Mouse (Mus musculus): ENCODE measurements around the gene Cggbp1. TPM values are rescaled to one million over a fixed set of nuclear protein-coding genes. Genes with fewer than 3 reads are reported as not detected.
"Not testable (repeated sequence)": the region's sequence is repeated elsewhere in the genome, so short reads cannot be mapped to it uniquely, and the experiment has no call there.

Cggbp1 gene
- polyA plus RNA-seq, 1 experiment from 2014 or later, result 86.9 TPM

DNA sequence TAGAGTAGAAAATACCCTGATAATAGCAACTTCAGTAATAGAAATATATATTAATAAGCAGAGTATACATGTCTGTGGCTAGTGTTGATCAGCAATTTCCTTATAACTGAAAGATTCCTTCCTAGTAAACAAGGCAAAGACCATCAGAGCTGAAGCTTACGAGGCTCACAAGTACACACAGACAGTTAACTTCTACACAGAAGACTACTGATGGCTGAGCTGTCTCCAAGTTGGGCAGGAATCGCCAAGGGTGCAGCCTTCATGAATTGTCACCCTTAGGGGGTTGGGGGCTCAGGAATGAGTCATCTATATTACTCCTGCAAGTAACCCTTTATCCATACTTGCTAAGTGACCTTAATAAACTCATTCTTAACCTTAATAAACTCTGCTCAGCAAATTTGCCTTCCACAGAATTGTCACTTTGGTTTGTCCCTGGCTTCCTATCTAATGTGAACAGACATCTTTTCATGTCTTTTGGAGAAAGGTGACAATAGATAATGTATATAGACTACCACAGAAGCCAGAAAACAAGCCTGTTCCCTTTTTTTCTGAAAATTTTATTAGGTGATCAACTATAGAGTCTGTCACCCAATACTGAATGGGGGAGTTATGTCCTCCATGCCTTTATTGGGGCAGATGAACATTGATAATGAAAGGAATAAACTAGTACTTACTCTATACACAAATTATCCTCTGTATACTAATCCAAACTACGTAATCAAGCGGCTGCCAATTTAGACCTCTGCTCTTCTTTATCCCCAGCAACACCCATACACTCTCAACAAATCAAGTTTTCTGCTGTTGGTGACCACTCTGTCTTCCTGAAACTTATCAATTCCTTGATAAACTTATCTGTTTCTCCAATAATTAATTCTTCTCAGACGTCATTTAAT lies 10.1 kb upstream of the Cggbp1 start:
- Histone ChIP-seq H3K27me3 (ENCODE audit: control insufficient read depth, insufficient read depth, low read length) (no peaks in the 10 kb centered on the region), H3K9me3 (ENCODE audit: control insufficient read depth, low read length) (no peaks in the 10 kb centered on the region), H3K4me3 (replicated peaks; ENCODE audit: low read length) (no peak overlapping the region), H3K27ac (no peak overlapping the region), H3K4me1 (replicated peaks; ENCODE audit: control insufficient read depth, insufficient read depth, low read length) (no peaks in the 10 kb centered on the region), H3K9ac (no peak overlapping the region), H3K36me3 (replicated peaks; ENCODE audit: control insufficient read depth, insufficient read depth) (no peaks in the 10 kb centered on the region), H3K4me2 (replicated peaks) (no peak overlapping the region)
- DNase-seq (ENCODE audit: low spot score) (no peak), ATAC-seq (ENCODE audit: low FRiP score) (no peak)
- WGBS, result 88% methylated on average over 5 of the region's 5 CpGs

DNA sequence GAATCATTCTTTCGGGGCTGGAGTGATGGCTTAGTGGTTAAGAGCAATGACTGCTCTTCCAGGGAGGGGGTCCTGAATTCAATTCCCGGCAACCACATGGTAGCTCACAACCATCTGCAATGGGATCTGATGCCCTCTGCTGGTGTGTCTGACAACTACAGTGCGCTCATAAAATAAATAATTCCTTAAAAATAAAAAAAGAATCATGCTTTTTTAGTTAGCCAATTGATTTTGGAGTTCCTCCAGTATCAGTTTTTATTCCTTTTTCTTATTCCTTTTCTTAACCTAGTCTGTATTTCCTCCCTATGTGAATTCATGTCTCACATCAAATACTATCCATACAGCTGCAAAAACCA lies 9.4 kb upstream of the Cggbp1 start:
- Histone ChIP-seq H3K27ac (no peak overlapping the region), H3K27me3 (ENCODE audit: control insufficient read depth, insufficient read depth, low read length) (no peaks in the 10 kb centered on the region), H3K4me2 (replicated peaks) (no peak overlapping the region), H3K4me1 (replicated peaks; ENCODE audit: control insufficient read depth, insufficient read depth, low read length) (no peaks in the 10 kb centered on the region), H3K36me3 (replicated peaks; ENCODE audit: control insufficient read depth, insufficient read depth) (no peaks in the 10 kb centered on the region), H3K4me3 (replicated peaks; ENCODE audit: low read length) (no peak overlapping the region), H3K9ac (no peak overlapping the region), H3K9me3 (ENCODE audit: control insufficient read depth, low read length) (no peaks in the 10 kb centered on the region)
- DNase-seq (ENCODE audit: low spot score), result no peak
- 95% methylated on average over 3 of the region's 3 CpGs for WGBS
- ATAC-seq (ENCODE audit: low FRiP score), result no peak

DNA sequence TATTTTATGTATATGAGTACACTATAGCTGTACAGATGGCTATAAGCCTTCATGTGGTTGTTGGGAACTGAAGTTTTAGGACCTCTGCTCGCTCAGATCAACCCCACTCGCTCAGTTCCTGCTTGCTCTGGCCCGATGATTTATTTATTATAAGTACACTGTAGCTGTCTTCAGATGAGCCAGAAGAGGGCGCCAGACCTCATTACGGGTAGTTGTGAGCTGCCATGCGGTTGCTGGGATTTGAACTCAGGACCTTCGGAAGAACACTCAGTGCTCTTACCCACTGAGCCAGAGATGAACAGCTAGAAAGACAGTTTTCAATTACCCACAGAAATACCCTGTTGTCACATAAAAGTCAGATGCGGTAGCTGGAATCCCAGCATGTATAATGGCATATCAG lies 5.8 kb upstream of the Cggbp1 start:
- no peak for ATAC-seq (ENCODE audit: low FRiP score)
- WGBS, result 93% methylated on average over 8 of the region's 8 CpGs
- H3K27me3 ChIP-seq (ENCODE audit: control insufficient read depth, insufficient read depth, low read length), result no peaks in the 10 kb centered on the region
- H3K27ac ChIP-seq, result no peak overlapping the region
- H3K9me3 ChIP-seq (ENCODE audit: control insufficient read depth, low read length), result no peaks in the 10 kb centered on the region
- no peak for DNase-seq (ENCODE audit: low spot score)
- H3K36me3 ChIP-seq (replicated peaks; ENCODE audit: control insufficient read depth, insufficient read depth), result no peaks in the 10 kb centered on the region
- H3K4me3 ChIP-seq (replicated peaks; ENCODE audit: low read length), result no peak overlapping the region
- H3K4me1 ChIP-seq (replicated peaks; ENCODE audit: control insufficient read depth, insufficient read depth, low read length), result peaks cover 12% of the 10 kb centered on the region; the same call in 1 of the 2 replicates
- H3K9ac ChIP-seq, result no peak overlapping the region
- H3K4me2 ChIP-seq (replicated peaks), result no peak overlapping the region

DNA sequence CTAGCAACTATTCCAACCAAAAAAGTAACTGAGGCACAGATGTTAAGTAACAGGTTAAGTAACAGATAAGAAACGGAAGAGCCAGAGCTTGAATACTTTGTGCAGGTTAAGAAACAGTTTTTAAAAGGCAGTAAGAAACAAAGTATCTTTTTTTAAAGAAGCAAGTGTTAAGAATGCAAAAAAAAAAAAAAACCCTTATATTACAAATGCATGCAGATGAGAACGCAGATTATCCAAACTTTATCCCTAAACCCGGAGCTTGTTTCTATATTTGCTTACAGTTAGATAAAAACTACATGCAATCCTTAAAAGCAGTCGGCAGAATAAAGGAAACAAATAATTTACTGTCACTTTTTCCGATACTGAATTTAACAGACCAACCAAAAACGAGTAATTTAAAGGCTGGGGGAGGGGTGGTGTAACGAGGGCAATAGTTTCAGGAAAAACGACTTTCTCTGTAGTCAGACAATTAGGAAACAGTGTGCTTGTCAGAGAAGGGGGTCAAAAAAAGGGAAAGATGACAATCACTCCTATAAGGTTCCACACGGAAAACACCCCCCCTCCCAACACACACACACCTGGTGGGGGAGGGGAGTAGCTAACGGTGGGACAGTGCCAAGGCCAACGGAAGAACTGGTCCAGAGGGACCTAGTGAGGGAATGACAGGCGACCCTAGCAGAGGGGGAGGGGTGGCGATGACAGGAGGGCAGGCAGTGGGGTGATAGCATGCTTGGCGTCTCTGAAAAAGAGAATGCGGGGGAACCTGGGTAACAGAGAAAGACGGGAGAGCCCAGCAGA lies 1.3 kb upstream of the Cggbp1 start:
- peak; percentile 48 for DNase-seq (ENCODE audit: low spot score)
- peaks cover 32% of the 10 kb centered on the region for H3K4me1 ChIP-seq (replicated peaks; ENCODE audit: control insufficient read depth, insufficient read depth, low read length)
- WGBS, result 6% methylated on average over 16 of the region's 16 CpGs
- peak overlapping the region; percentile 98 for H3K27ac ChIP-seq
- H3K27me3 ChIP-seq (ENCODE audit: control insufficient read depth, insufficient read depth, low read length), result no peaks in the 10 kb centered on the region
- no peaks in the 10 kb centered on the region for H3K9me3 ChIP-seq (ENCODE audit: control insufficient read depth, low read length)
- H3K4me2 ChIP-seq (replicated peaks), result peak overlapping the region; percentile 91
- H3K4me3 ChIP-seq (replicated peaks; ENCODE audit: low read length), result peak overlapping the region; percentile 94
- H3K36me3 ChIP-seq (replicated peaks; ENCODE audit: control insufficient read depth, insufficient read depth), result peaks cover 13% of the 10 kb centered on the region
- ATAC-seq (ENCODE audit: low FRiP score), result peak; percentile 0; the same call in 1 of the 2 replicates
- peak overlapping the region; percentile 91 for H3K9ac ChIP-seq

DNA sequence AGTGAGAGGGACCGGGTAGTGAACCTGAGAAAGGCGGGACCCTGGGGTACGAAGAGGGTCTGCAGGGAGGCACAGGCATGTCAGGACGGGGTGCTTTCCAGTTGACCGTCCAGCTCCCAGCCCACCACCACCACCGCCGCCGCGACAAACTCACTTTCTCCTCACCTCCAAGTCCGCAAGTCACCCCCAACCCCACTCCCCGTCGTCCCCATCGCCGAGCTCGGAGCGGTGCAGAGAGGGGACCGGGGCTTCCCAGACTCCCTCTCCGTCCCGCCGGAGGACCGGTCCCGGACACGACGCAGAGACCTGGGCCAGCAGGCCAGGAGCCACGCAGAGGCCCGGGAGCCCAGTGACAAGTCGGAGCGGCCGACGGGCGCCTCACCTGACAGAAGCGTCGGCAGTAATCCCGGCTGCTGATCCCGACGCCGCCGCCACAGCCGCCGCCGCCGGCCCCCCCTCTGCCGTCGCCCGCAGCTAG lies 672 bp upstream of the Cggbp1 start:
- peak overlapping the region; percentile 91 for H3K9ac ChIP-seq
- H3K4me1 ChIP-seq (replicated peaks; ENCODE audit: control insufficient read depth, insufficient read depth, low read length), result peaks cover 32% of the 10 kb centered on the region
- H3K9me3 ChIP-seq (ENCODE audit: control insufficient read depth, low read length), result no peaks in the 10 kb centered on the region
- ATAC-seq (ENCODE audit: low FRiP score) (peak; percentile 38), DNase-seq (ENCODE audit: low spot score) (peak; percentile 31)
- H3K27ac ChIP-seq, result peak overlapping the region; percentile 98
- WGBS, result 0% methylated on average over 40 of the region's 45 CpGs
- no peaks in the 10 kb centered on the region for H3K27me3 ChIP-seq (ENCODE audit: control insufficient read depth, insufficient read depth, low read length)
- peaks cover 20% of the 10 kb centered on the region for H3K36me3 ChIP-seq (replicated peaks; ENCODE audit: control insufficient read depth, insufficient read depth)
- H3K4me3 ChIP-seq (replicated peaks; ENCODE audit: low read length), result peak overlapping the region; percentile 94
- peak overlapping the region; percentile 91 for H3K4me2 ChIP-seq (replicated peaks)

DNA sequence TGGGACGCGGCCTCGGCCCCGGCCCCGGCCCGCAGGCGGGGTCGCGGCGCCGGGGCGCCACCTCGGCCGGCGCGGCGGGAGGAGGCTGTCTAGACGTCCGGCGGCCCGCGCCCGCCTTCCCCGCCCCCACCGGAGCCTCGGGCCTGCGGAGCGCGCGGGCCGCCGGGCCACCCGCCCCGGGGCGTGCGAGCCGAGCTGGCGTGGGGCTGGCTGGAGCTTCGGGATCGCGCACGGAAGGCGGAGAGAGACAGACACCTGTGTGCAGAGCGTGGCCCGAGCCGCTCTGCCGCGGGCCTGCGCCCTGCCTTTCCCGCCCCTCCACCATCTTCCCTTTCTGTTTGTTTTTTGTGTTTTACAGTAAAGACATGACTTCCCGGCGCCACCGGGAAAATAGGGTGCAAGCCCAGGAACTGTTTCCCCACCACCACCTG lies 660 bp downstream of the Cggbp1 start:
- H3K9me3 ChIP-seq (ENCODE audit: control insufficient read depth, low read length), result no peaks in the 10 kb centered on the region
- H3K27ac ChIP-seq, result peak overlapping the region; percentile 98
- H3K4me1 ChIP-seq (replicated peaks; ENCODE audit: control insufficient read depth, insufficient read depth, low read length), result peaks cover 32% of the 10 kb centered on the region
- peaks cover 32% of the 10 kb centered on the region for H3K36me3 ChIP-seq (replicated peaks; ENCODE audit: control insufficient read depth, insufficient read depth)
- no peaks in the 10 kb centered on the region for H3K27me3 ChIP-seq (ENCODE audit: control insufficient read depth, insufficient read depth, low read length)
- DNase-seq (ENCODE audit: low spot score) (no peak), ATAC-seq (ENCODE audit: low FRiP score) (no peak; the same call in none of the 2 replicates)
- peak overlapping the region; percentile 83 for H3K4me2 ChIP-seq (replicated peaks)
- under 1% methylated on average over 32 of the region's 53 CpGs for WGBS
- H3K9ac ChIP-seq, result peak overlapping the region; percentile 85
- H3K4me3 ChIP-seq (replicated peaks; ENCODE audit: low read length), result peak overlapping the region; percentile 94

DNA sequence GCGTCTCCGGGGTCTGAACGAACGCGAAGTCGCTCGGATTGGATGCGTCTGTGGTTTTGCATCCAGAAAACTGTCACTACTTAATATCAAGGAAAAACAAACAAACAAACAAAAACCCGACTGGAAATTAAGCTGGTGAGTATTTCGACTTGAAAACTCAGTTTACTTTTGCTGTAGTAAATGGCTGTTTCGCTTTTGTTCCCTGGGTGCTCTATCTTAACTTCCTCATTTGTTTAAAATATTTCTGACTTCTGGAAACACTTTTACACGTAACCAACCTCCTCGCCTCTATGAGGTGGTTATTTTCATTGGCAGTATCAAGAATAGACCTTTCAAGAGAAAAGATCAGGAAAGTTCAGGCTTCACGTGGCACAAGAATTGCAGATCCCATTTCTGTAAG lies 1.1 kb downstream of the Cggbp1 start:
- WGBS, result 8% methylated on average over 14 of the region's 14 CpGs
- ATAC-seq (ENCODE audit: low FRiP score) (no peak), DNase-seq (ENCODE audit: low spot score) (no peak)
- Histone ChIP-seq H3K27me3 (ENCODE audit: control insufficient read depth, insufficient read depth, low read length) (no peaks in the 10 kb centered on the region), H3K9me3 (ENCODE audit: control insufficient read depth, low read length) (no peaks in the 10 kb centered on the region), H3K4me2 (replicated peaks) (peak overlapping the region; percentile 83), H3K9ac (peak overlapping the region; percentile 85), H3K4me1 (replicated peaks; ENCODE audit: control insufficient read depth, insufficient read depth, low read length) (peaks cover 32% of the 10 kb centered on the region), H3K27ac (peak overlapping the region; percentile 98; the same call in 1 of the 2 replicates), H3K36me3 (replicated peaks; ENCODE audit: control insufficient read depth, insufficient read depth) (peaks cover 37% of the 10 kb centered on the region), H3K4me3 (replicated peaks; ENCODE audit: low read length) (peak overlapping the region; percentile 94)

DNA sequence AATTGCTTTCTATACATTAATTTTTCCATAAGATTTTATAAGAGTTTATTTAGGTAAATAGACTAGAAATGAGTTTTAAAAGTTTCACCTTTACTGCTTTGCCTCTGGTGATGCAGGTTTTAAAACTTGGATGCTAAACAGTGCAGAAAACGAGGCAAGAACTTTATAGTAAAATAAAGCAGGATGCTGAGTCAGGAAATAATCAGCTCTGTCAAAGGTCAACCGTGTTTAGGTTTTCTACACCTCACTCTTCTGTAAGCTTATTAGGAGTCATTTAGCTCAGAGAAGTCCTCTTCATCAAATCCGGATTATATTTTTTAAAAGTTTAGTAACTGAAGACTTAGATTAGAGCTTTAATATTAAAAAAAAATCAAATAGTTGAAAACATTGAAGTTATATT lies 5.2 kb downstream of the Cggbp1 start:
- DNase-seq (ENCODE audit: low spot score) (no peak), ATAC-seq (ENCODE audit: low FRiP score) (no peak)
- no peaks in the 10 kb centered on the region for H3K27me3 ChIP-seq (ENCODE audit: control insufficient read depth, insufficient read depth, low read length)
- no peak overlapping the region for H3K4me2 ChIP-seq (replicated peaks)
- H3K9ac ChIP-seq, result no peak overlapping the region
- no peak overlapping the region for H3K27ac ChIP-seq
- WGBS, result 90% methylated on average over 3 of the region's 3 CpGs
- peaks cover 41% of the 10 kb centered on the region for H3K36me3 ChIP-seq (replicated peaks; ENCODE audit: control insufficient read depth, insufficient read depth)
- H3K9me3 ChIP-seq (ENCODE audit: control insufficient read depth, low read length), result no peaks in the 10 kb centered on the region
- peaks cover 20% of the 10 kb centered on the region for H3K4me1 ChIP-seq (replicated peaks; ENCODE audit: control insufficient read depth, insufficient read depth, low read length)
- no peak overlapping the region for H3K4me3 ChIP-seq (replicated peaks; ENCODE audit: low read length)

DNA sequence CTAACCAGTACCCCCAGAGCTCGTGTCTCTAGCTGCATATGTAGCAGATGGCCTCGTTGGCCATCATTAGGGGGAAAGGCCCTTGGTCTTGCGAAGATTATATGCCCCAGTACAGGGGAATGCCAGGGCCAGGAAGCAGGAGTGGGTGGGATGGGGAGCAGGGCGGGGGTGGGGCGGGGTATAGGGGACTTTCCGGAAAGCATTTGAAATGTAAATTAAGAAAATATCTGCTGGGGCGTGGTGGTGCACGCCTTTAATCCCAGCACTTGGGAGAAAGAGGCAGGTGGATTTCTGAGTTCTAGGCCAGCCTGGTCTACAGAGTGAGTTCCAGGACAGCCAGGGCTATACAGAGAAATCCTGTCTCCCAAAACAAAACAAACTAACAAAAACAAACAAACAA lies 14.0 kb downstream of the Cggbp1 start:
- 85% methylated on average over 8 of the region's 8 CpGs for WGBS
- H3K4me3 ChIP-seq (replicated peaks; ENCODE audit: low read length); H3K36me3 ChIP-seq (replicated peaks; ENCODE audit: control insufficient read depth, insufficient read depth); ATAC-seq (ENCODE audit: low FRiP score); H3K4me1 ChIP-seq (replicated peaks; ENCODE audit: control insufficient read depth, insufficient read depth, low read length); H3K4me2 ChIP-seq (replicated peaks); H3K27ac ChIP-seq; DNase-seq (ENCODE audit: low spot score); H3K27me3 ChIP-seq (ENCODE audit: control insufficient read depth, insufficient read depth, low read length); H3K9ac ChIP-seq; H3K9me3 ChIP-seq (ENCODE audit: control insufficient read depth, low read length): not testable (repeated sequence)
